Mouse (Mus musculus) forebrain, embryonic 11.5 days (tissue): ENCODE results near the gene Pih1d1. TPM values are rescaled to one million over a fixed set of nuclear protein-coding genes. Genes with fewer than 3 reads are reported as not detected.

Source experiments
- ATAC-seq: fragments of 200-750 bp; cut with Nextera tagmentation; replicated peaks from 2 replicates; pipeline ENCODE4 v1.8.0; 2017; ENCODE audit warnings: moderate TSS enrichment; ENCODE audit not compliant: low FRiP score
- DNase-seq: peaks from one replicate; pipeline ENCODE4 v3.0.0-alpha.2; 2017; ENCODE audit warnings: low spot score
- H3K27ac ChIP-seq: fragments of 300-500 bp; sonication (generic); 2 replicates; pipeline ENCODE4 v1.5.1; 2014; ENCODE audit warnings: low read depth, low read length
- H3K27me3 ChIP-seq: fragments of 300-500 bp; sonication (generic); 2 replicates; pipeline ENCODE4 v1.6.1; 2014; ENCODE audit warnings: mild to moderate bottlenecking, low read length, mixed read lengths; ENCODE audit not compliant: control insufficient read depth, insufficient read depth
- H3K36me3 ChIP-seq: fragments of 300-500 bp; sonication (generic); 2 replicates; pipeline ENCODE4 v1.6.1; 2014; ENCODE audit warnings: mild to moderate bottlenecking, low read length, moderate library complexity, mixed read lengths; ENCODE audit not compliant: control insufficient read depth, insufficient read depth
- H3K4me1 ChIP-seq: fragments of 300-500 bp; sonication (generic); replicated peaks from 2 replicates; pipeline ENCODE4 v1.6.1; 2014; ENCODE audit warnings: low read length, mixed read lengths; ENCODE audit not compliant: control insufficient read depth, insufficient read depth
- H3K4me2 ChIP-seq: fragments of 300-500 bp; sonication (generic); 2 replicates; pipeline ENCODE4 v1.6.1; 2014; ENCODE audit warnings: low read depth, mild to moderate bottlenecking, low read length, moderate library complexity, mixed read lengths; ENCODE audit not compliant: severe bottlenecking
- H3K4me3 ChIP-seq: fragments of 300-500 bp; sonication (generic); 2 replicates; pipeline ENCODE4 v1.5.1; 2014; ENCODE audit warnings: low read depth, low read length
- H3K9ac ChIP-seq: fragments of 300-500 bp; sonication (generic); 2 replicates; pipeline ENCODE4 v1.6.1; 2014; ENCODE audit warnings: low read length
- H3K9me3 ChIP-seq: fragments of 300-500 bp; sonication (generic); 2 replicates; pipeline ENCODE4 v1.6.1; 2016; ENCODE audit warnings: low read length, mixed read lengths; ENCODE audit not compliant: control insufficient read depth
- whole genome bisulfite sequencing: fragments of 180-500 bp; shearing (Covaris S2); extraction: QIAGEN DNeasy Blood & Tissue Kit; methylation state at CpG from one replicate; pipeline ENCODE4 v1.1.7; 2014; 5-methylcytosine and 5-hydroxymethylcytosine counted together
- polyA plus RNA-seq: library from polyadenylated mRNA; unstranded; fragments of >200 nt; fragmentation: Nextera tagmentation; extraction: Ambion mirVana; gene quantifications from 2 replicates; pipeline ENCODE4 v1.2.1, GENCODE M21; 2014

The Pih1d1 gene
- polyA plus RNA-seq, 1 experiment from 2014 or later: 95.9 TPM

- H3K4me3 ChIP-seq: no peak overlapping the region
- no peak overlapping the region for H3K27ac ChIP-seq
- no peak overlapping the region for H3K4me2 ChIP-seq
- no peaks in the 10 kb centered on the region for H3K27me3 ChIP-seq
- DNase-seq (no peak), ATAC-seq (no peak)
- H3K9me3 ChIP-seq: no peaks in the 10 kb centered on the region
- H3K36me3 ChIP-seq: no peaks in the 10 kb centered on the region
- WGBS: 88% methylated on average over 2 of the region's 2 CpGs
- H3K9ac ChIP-seq: no peak overlapping the region
- H3K4me1 ChIP-seq: no peaks in the 10 kb centered on the region
Measured at GRCm38 (mm10) chr7:45113476-45113875, 40.6 kb upstream of the Pih1d1 start.

- no peak overlapping the region for H3K9ac ChIP-seq
- DNase-seq (no peak), ATAC-seq (no peak)
- no peaks in the 10 kb centered on the region for H3K9me3 ChIP-seq
- H3K4me1 ChIP-seq: peaks cover 3% of the 10 kb centered on the region; the same call in 1 of the 2 replicates
- H3K36me3 ChIP-seq: peaks cover 25% of the 10 kb centered on the region; the same call in 1 of the 2 replicates
- no peak overlapping the region for H3K27ac ChIP-seq
- H3K4me2 ChIP-seq: no peak overlapping the region
- 89% methylated on average over 8 of the region's 8 CpGs for WGBS
- H3K27me3 ChIP-seq: no peaks in the 10 kb centered on the region
- H3K4me3 ChIP-seq: no peak overlapping the region
Measured at GRCm38 (mm10) chr7:45117566-45117965, 36.5 kb upstream of the Pih1d1 start.

- peaks cover 9% of the 10 kb centered on the region; the same call in 1 of the 2 replicates for H3K4me1 ChIP-seq
- H3K9ac ChIP-seq: no peak overlapping the region
- no peak for ATAC-seq
- H3K36me3 ChIP-seq: peaks cover 31% of the 10 kb centered on the region; the same call in 1 of the 2 replicates
- H3K27ac ChIP-seq: no peak overlapping the region
- H3K27me3 ChIP-seq: no peaks in the 10 kb centered on the region
- H3K4me2 ChIP-seq: no peak overlapping the region
- no peaks in the 10 kb centered on the region for H3K9me3 ChIP-seq
- 92% methylated on average over 6 of the region's 6 CpGs for WGBS
- DNase-seq: no peak
- no peak overlapping the region for H3K4me3 ChIP-seq
Measured at GRCm38 (mm10) chr7:45118336-45118735, 35.8 kb upstream of the Pih1d1 start.

- Histone ChIP-seq H3K27ac (no peak overlapping the region), H3K9ac (no peak overlapping the region), H3K27me3 (no peaks in the 10 kb centered on the region), H3K36me3 (peaks cover 31% of the 10 kb centered on the region; the same call in 1 of the 2 replicates), H3K9me3 (no peaks in the 10 kb centered on the region), H3K4me3 (no peak overlapping the region), H3K4me1 (peaks cover 14% of the 10 kb centered on the region; the same call in 1 of the 2 replicates), H3K4me2 (no peak overlapping the region)
- no peak for DNase-seq
- WGBS: 88% methylated on average over 5 of the region's 5 CpGs
- no peak for ATAC-seq
Measured at GRCm38 (mm10) chr7:45119780-45120709, 34.1 kb upstream of the Pih1d1 start.

GRCm38 (mm10) chr7:45121404-45121803 lies 32.7 kb upstream of the Pih1d1 start:
- DNase-seq (no peak), ATAC-seq (no peak)
- no peaks in the 10 kb centered on the region for H3K27me3 ChIP-seq
- H3K9me3 ChIP-seq: no peaks in the 10 kb centered on the region
- no peak overlapping the region for H3K9ac ChIP-seq
- no peak overlapping the region for H3K4me3 ChIP-seq
- peaks cover 34% of the 10 kb centered on the region for H3K36me3 ChIP-seq
- H3K27ac ChIP-seq: no peak overlapping the region
- H3K4me2 ChIP-seq: no peak overlapping the region
- 70% methylated on average over 8 of the region's 8 CpGs for WGBS
- peaks cover 18% of the 10 kb centered on the region for H3K4me1 ChIP-seq

- peaks cover 40% of the 10 kb centered on the region for H3K36me3 ChIP-seq
- no peaks in the 10 kb centered on the region for H3K27me3 ChIP-seq
- no peak overlapping the region for H3K9ac ChIP-seq
- no peak overlapping the region for H3K4me2 ChIP-seq
- H3K27ac ChIP-seq: no peak overlapping the region
- no peak overlapping the region for H3K4me3 ChIP-seq
- no peaks in the 10 kb centered on the region for H3K9me3 ChIP-seq
- no peak for ATAC-seq
- peaks cover 23% of the 10 kb centered on the region for H3K4me1 ChIP-seq
- DNase-seq: no peak
Measured at GRCm38 (mm10) chr7:45121966-45122365, 32.1 kb upstream of the Pih1d1 start.

- Histone ChIP-seq H3K27me3 (no peaks in the 10 kb centered on the region), H3K9me3 (no peaks in the 10 kb centered on the region), H3K9ac (peak overlapping the region; percentile 99), H3K27ac (no peak overlapping the region), H3K36me3 (peaks cover 40% of the 10 kb centered on the region), H3K4me2 (peak overlapping the region; percentile 76), H3K4me3 (peak overlapping the region; percentile 87), H3K4me1 (peaks cover 28% of the 10 kb centered on the region)
- WGBS: 88% methylated on average over 15 of the region's 15 CpGs
- no peak for ATAC-seq
- DNase-seq: no peak
Measured at GRCm38 (mm10) chr7:45122561-45123185, 31.4 kb upstream of the Pih1d1 start.

GRCm38 (mm10) chr7:45123186-45123570 lies 30.9 kb upstream of the Pih1d1 start:
- H3K4me3 ChIP-seq: peak overlapping the region; percentile 87
- no peak for DNase-seq
- H3K4me2 ChIP-seq: peak overlapping the region; percentile 76
- peaks cover 28% of the 10 kb centered on the region for H3K4me1 ChIP-seq
- H3K36me3 ChIP-seq: peaks cover 40% of the 10 kb centered on the region
- no peaks in the 10 kb centered on the region for H3K9me3 ChIP-seq
- 32% methylated on average over 12 of the region's 12 CpGs for WGBS
- H3K9ac ChIP-seq: peak overlapping the region; percentile 99
- ATAC-seq: no peak
- no peaks in the 10 kb centered on the region for H3K27me3 ChIP-seq
- no peak overlapping the region; the same call in 1 of the 2 replicates for H3K27ac ChIP-seq
